Mouse (Mus musculus) left cerebral cortex, adult 2 months (tissue): ENCODE results near the gene Ehf. TPM values are rescaled to one million over a fixed set of nuclear protein-coding genes. Genes with fewer than 3 reads are reported as not detected.

Source experiments
- DNase-seq, 2 experiments: peaks; one replicate each; pipeline ENCODE4 v3.0.0; 2021 to 2022; ENCODE audit warnings: low spot score in 2 of 2, mixed read lengths in 1 of 2; ENCODE audit errors: extremely low spot score in 1 of 2
- H3K27ac ChIP-seq: fragments of 200-600 bp; 2 replicates; pipeline ENCODE4 v1.8.1; 2022
- H3K4me3 ChIP-seq: fragments of 200-600 bp; 2 replicates; pipeline ENCODE4 v1.8.1; 2022
- CTCF ChIP-seq: fragments of 200-600 bp; IDR thresholded peaks from 2 replicates; pipeline ENCODE4 v1.8.1; 2022; ENCODE audit warnings: antibody characterized with exemption, mild to moderate bottlenecking, moderate library complexity
- intact Hi-C: fragments of 180-260 bp; cut with DNase I; formaldehyde crosslinking; loops from one replicate; pipeline ENCODE4 v1.15.1; 2025
- total RNA-seq, 2 experiments: library from RNA; stranded (reverse); gene quantifications; 2 replicates each; pipeline ENCODE4 v1.2.3; 2021

Ehf gene
- total RNA-seq, 2 experiments from 2014 or later: 0.11 to 0.19 TPM

GRCm38 (mm10) chr2:103293214-103293613 is 9.9 kb downstream of the Ehf start:
- no peak overlapping the region for H3K4me3 ChIP-seq
- DNase-seq: no peak
- no peak overlapping the region for H3K27ac ChIP-seq
- TF ChIP-seq CTCF: no peak
- intact Hi-C loops: no loop called here

GRCm38 (mm10) chr2:103290705-103291269 is 12.3 kb downstream of the Ehf start:
- H3K27ac ChIP-seq: no peak overlapping the region
- no peak for TF ChIP-seq CTCF
- DNase-seq: no peak
- H3K4me3 ChIP-seq: no peak overlapping the region
- intact Hi-C loops: no loop called here

GRCm38 (mm10) chr2:103290167-103290566 is 12.9 kb downstream of the Ehf start:
- TF ChIP-seq CTCF: no peak
- intact Hi-C loops: no loop called here
- DNase-seq: no peak
- Histone ChIP-seq H3K4me3 (no peak overlapping the region), H3K27ac (no peak overlapping the region)

GRCm38 (mm10) chr2:103289407-103289950 is 13.6 kb downstream of the Ehf start:
- intact Hi-C loops: no loop called here
- Histone ChIP-seq H3K27ac (no peak overlapping the region), H3K4me3 (no peak overlapping the region)
- no peak for DNase-seq
- TF ChIP-seq CTCF: no peak

- no peak for TF ChIP-seq CTCF
- intact Hi-C loops: no loop called here
- DNase-seq: no peak
- H3K4me3 ChIP-seq: no peak overlapping the region
- no peak overlapping the region for H3K27ac ChIP-seq
These were observed 15.4 kb downstream of the Ehf start for GRCm38 (mm10) chr2:103287716-103288115.

- no peak overlapping the region for H3K4me3 ChIP-seq
- DNase-seq: no peak
- intact Hi-C loops: no loop called here
- H3K27ac ChIP-seq: no peak overlapping the region
- no peak for TF ChIP-seq CTCF
These were observed 17.5 kb downstream of the Ehf start for GRCm38 (mm10) chr2:103285561-103285960.

GRCm38 (mm10) chr2:103283730-103284129 is 19.3 kb downstream of the Ehf start:
- no peak for DNase-seq
- H3K27ac ChIP-seq: no peak overlapping the region
- intact Hi-C loops: no loop called here
- TF ChIP-seq CTCF: no peak
- no peak overlapping the region for H3K4me3 ChIP-seq

GRCm38 (mm10) chr2:103282184-103282750 is 20.8 kb downstream of the Ehf start:
- intact Hi-C loops: no loop called here
- DNase-seq: no peak

GRCm38 (mm10) chr2:103279927-103280326 is 23.2 kb downstream of the Ehf start:
- TF ChIP-seq CTCF: no peak
- intact Hi-C loops: no loop called here
- DNase-seq: no peak
- Histone ChIP-seq H3K4me3 (no peak overlapping the region), H3K27ac (no peak overlapping the region; the same call in 1 of the 2 replicates)

More at GRCm38 (mm10) chr2:103282184-103282750, 20.8 kb downstream of the Ehf start:
- Histone ChIP-seq H3K27ac (no peak overlapping the region), H3K4me3 (no peak overlapping the region)
- TF ChIP-seq CTCF: no peak

- Histone ChIP-seq H3K27ac (no peak overlapping the region), H3K4me3 (no peak overlapping the region)
- DNase-seq: no peak
- intact Hi-C loops: no loop called here
- TF ChIP-seq CTCF: no peak
These were observed 24.6 kb downstream of the Ehf start for GRCm38 (mm10) chr2:103278476-103278875.

- intact Hi-C loops: no loop called here
- Histone ChIP-seq H3K4me3 (no peak overlapping the region), H3K27ac (no peak overlapping the region)
- DNase-seq: no peak
- TF ChIP-seq CTCF: no peak
These were observed 25.3 kb downstream of the Ehf start for GRCm38 (mm10) chr2:103277794-103278193.

GRCm38 (mm10) chr2:103275316-103275960 is 27.6 kb downstream of the Ehf start:
- TF ChIP-seq CTCF: no peak
- Histone ChIP-seq H3K4me3 (no peak overlapping the region), H3K27ac (no peak overlapping the region)
- intact Hi-C loops: no loop called here
- no peak for DNase-seq
